Mouse (Mus musculus): ENCODE data around the gene Ccdc8. TPM values are rescaled to one million over a fixed set of nuclear protein-coding genes. Genes with fewer than 3 reads are reported as not detected.
A peak's percentile ranks its signal among the peaks of the same experiment; 100 is the strongest.

Gene Ccdc8
- polyA plus RNA-seq (2015; fragmentation: Nextera tagmentation; extraction: Ambion mirVana): 7.3 and 8.9 TPM in 2 replicates

DNA sequence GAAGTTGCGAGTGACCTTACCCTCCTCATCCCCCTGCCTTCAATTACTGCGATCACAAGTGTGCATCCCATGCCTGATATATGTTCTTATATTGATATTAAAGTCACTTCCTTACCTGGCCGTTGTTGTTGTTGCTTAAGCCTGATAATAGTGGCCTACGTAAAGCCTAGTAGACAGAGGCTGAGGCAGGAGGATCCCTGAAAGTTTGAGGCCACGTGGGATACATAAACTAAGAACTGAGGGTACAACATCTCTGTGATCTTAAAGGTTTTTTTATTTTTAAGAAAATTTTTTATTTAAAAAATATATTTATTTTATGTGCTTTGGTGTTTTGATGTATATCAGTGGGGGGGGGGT is at the start of gene Ccdc8:
Gene Ccdc8 (plus strand): TSS at position 258 of the 357 bp plus-strand sequence.
- peak within 1 kb of the TSS; percentile 48 for H3K4me2 ChIP-seq (ENCODE audit: low read length)
- peaks cover 40% of the 10 kb centered on the region for H3K4me1 ChIP-seq (replicated peaks; ENCODE audit: control insufficient read depth, insufficient read depth, low read length)
- no peaks in the 10 kb centered on the region for H3K9me3 ChIP-seq (ENCODE audit: control insufficient read depth, low read length)
- ATAC-seq: no peak
- no peaks in the 10 kb centered on the region for H3K27me3 ChIP-seq (replicated peaks; ENCODE audit: control insufficient read depth, insufficient read depth, low read length)
- H3K4me3 ChIP-seq (replicated peaks; ENCODE audit: low read length): no peak within 1 kb of the TSS
- 96% methylated on average over 5 of the region's 5 CpGs for WGBS
- H3K36me3 ChIP-seq (ENCODE audit: control insufficient read depth, insufficient read depth): no peaks in the 10 kb centered on the region
- peak within 1 kb of the TSS; percentile 5; the same call in 1 of the 2 replicates for H3K27ac ChIP-seq (ENCODE audit: low read length)
- peak within 1 kb of the TSS; percentile 52; the same call in 1 of the 2 replicates for H3K9ac ChIP-seq (replicated peaks; ENCODE audit: low read depth, low read length)

DNA sequence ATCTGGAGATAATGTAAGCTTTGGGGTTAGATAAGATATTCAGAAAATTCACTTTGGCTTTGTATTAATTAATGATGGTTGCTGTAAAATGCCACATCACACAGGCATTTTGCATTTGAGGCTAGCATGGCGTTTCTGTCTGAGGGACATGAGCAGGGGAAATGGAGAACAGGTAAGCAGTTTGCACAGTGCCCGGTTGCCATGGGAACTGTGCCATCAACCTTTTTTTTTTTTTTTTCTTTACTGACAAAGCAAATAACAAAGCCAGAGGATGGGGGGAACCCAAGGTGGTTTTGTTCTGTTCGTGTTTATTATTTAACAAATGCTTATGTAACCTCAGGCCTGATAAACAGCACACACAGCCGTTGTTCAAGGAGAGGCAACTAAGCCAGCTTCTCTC is 49.6 kb upstream of the Ccdc8 start:
- Histone ChIP-seq H3K27ac (ENCODE audit: low read length) (peak overlapping the region; percentile 90), H3K9me3 (ENCODE audit: control insufficient read depth, low read length) (no peaks in the 10 kb centered on the region), H3K36me3 (ENCODE audit: control insufficient read depth, insufficient read depth) (no peaks in the 10 kb centered on the region), H3K27me3 (replicated peaks; ENCODE audit: control insufficient read depth, insufficient read depth, low read length) (peaks cover 8% of the 10 kb centered on the region; the same call in 1 of the 2 replicates), H3K4me3 (replicated peaks; ENCODE audit: low read length) (no peak overlapping the region), H3K4me2 (ENCODE audit: low read length) (no peak overlapping the region), H3K9ac (replicated peaks; ENCODE audit: low read depth, low read length) (no peak overlapping the region), H3K4me1 (replicated peaks; ENCODE audit: control insufficient read depth, insufficient read depth, low read length) (peaks cover 70% of the 10 kb centered on the region)
- ATAC-seq: no peak
- WGBS: 38% methylated on average over 4 of the region's 4 CpGs

DNA sequence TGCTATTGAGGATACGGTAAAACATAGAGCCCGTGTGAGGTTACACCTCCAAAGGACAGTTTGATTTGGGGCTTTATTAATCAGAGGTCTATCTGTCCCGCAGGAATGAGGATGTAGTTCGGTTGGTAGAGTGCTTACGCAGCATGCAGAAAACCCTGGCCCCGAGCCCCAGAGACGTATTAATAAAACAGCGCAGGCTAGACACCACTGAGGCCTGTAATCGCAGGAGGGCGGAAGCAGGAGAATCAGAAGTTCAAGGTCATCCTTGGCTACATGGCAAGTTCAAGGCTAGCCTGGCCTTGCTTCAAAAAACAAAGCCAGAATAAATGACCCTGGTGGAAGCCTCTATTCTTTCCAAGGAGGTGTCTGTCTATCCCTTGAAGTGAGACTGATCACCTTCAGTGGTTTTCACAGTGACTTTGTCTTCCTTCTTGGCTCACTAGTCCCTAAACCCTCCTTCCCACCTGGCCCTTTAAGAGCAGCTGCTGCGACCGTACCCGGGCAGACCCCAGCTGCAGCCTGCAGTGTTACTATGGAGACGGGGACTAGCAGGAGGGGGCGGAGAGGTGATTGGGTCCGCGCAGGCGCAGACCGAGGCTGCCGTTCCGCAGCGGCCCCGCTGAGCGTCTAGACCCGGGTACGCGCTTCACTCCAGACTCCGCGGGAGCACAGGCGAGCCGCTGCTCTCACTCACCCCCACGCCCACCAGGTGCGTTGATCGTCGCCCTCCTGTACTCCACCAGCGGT is 48.3 kb upstream of the Ccdc8 start, which contains the start of gene Pnmal2:
Gene Pnmal2 (plus strand): TSS at position 622 of the 747 bp plus-strand sequence.
- no peaks in the 10 kb centered on the region for H3K9me3 ChIP-seq (ENCODE audit: control insufficient read depth, low read length)
- ATAC-seq: peak; percentile 91
- 14% methylated on average over 35 of the region's 36 CpGs for WGBS
- H3K4me1 ChIP-seq (replicated peaks; ENCODE audit: control insufficient read depth, insufficient read depth, low read length): peaks cover 71% of the 10 kb centered on the region
- H3K4me3 ChIP-seq (replicated peaks; ENCODE audit: low read length): peak within 1 kb of the TSS; percentile 57
- no peaks in the 10 kb centered on the region for H3K36me3 ChIP-seq (ENCODE audit: control insufficient read depth, insufficient read depth)
- peaks cover 8% of the 10 kb centered on the region; the same call in 1 of the 2 replicates for H3K27me3 ChIP-seq (replicated peaks; ENCODE audit: control insufficient read depth, insufficient read depth, low read length)
- peak within 1 kb of the TSS; percentile 76 for H3K9ac ChIP-seq (replicated peaks; ENCODE audit: low read depth, low read length)
- H3K27ac ChIP-seq (ENCODE audit: low read length): peak within 1 kb of the TSS; percentile 90
- peak within 1 kb of the TSS; percentile 81 for H3K4me2 ChIP-seq (ENCODE audit: low read length)

DNA sequence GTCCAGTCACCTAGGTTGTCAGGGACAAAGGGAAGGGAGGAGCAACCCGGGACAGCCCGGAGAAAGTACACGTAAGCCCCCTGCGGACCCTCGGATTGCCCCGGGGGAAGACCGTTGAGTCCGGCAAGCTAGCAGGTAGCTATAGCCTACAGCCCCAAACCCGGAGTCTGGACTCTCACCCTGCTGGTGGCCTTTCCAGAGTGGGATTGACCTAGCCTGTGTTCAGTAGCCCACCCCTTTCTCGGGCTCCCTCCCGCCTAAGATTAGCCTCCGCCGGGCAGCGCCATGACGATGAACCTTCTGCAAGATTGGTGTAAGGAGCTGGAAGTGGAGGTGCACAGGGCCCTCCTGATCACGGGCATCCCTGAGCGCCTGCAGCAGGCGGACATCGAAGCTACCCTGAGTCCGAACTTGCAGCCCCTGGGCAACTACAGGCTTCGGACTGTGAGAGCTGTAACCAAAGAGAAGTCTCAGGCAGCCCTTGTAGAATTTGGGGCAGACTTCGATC is 47.6 kb upstream of the Ccdc8 start:
- H3K4me2 ChIP-seq (ENCODE audit: low read length): peak overlapping the region; percentile 81
- H3K36me3 ChIP-seq (ENCODE audit: control insufficient read depth, insufficient read depth): no peaks in the 10 kb centered on the region
- 2% methylated on average over 22 of the region's 22 CpGs for WGBS
- peaks cover 8% of the 10 kb centered on the region; the same call in 1 of the 2 replicates for H3K27me3 ChIP-seq (replicated peaks; ENCODE audit: control insufficient read depth, insufficient read depth, low read length)
- H3K9ac ChIP-seq (replicated peaks; ENCODE audit: low read depth, low read length): peak overlapping the region; percentile 76
- peak overlapping the region; percentile 90 for H3K27ac ChIP-seq (ENCODE audit: low read length)
- no peaks in the 10 kb centered on the region for H3K9me3 ChIP-seq (ENCODE audit: control insufficient read depth, low read length)
- H3K4me3 ChIP-seq (replicated peaks; ENCODE audit: low read length): peak overlapping the region; percentile 57
- ATAC-seq: peak; percentile 13
- H3K4me1 ChIP-seq (replicated peaks; ENCODE audit: control insufficient read depth, insufficient read depth, low read length): peaks cover 71% of the 10 kb centered on the region

DNA sequence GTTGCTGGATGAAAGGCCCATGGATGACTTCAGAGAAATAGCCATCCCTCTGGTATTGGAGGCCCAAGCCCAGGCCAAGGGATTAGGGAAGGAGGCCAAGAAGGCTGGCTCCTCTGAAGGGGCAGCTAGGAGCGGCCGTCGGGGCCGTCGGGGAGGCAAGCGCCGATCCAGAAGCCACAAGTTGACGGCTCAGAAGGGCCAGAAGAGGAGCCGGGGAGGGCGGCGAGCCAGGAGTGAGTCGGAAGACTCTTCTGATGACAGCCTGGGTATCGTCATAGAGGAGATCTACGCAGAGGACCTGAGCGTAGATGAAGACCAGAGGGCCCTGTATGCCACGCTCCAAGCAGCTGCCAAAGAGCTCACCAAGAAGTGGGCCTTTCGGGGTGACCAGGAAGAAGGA is 47.1 kb upstream of the Ccdc8 start:
- WGBS: 16% methylated on average over 17 of the region's 17 CpGs
- Histone ChIP-seq H3K27ac (ENCODE audit: low read length) (peak overlapping the region; percentile 90), H3K4me2 (ENCODE audit: low read length) (peak overlapping the region; percentile 81), H3K36me3 (ENCODE audit: control insufficient read depth, insufficient read depth) (no peaks in the 10 kb centered on the region), H3K4me3 (replicated peaks; ENCODE audit: low read length) (peak overlapping the region; percentile 57), H3K9me3 (ENCODE audit: control insufficient read depth, low read length) (no peaks in the 10 kb centered on the region), H3K27me3 (replicated peaks; ENCODE audit: control insufficient read depth, insufficient read depth, low read length) (peaks cover 8% of the 10 kb centered on the region; the same call in 1 of the 2 replicates), H3K4me1 (replicated peaks; ENCODE audit: control insufficient read depth, insufficient read depth, low read length) (peaks cover 70% of the 10 kb centered on the region), H3K9ac (replicated peaks; ENCODE audit: low read depth, low read length) (peak overlapping the region; percentile 76)
- no peak for ATAC-seq

DNA sequence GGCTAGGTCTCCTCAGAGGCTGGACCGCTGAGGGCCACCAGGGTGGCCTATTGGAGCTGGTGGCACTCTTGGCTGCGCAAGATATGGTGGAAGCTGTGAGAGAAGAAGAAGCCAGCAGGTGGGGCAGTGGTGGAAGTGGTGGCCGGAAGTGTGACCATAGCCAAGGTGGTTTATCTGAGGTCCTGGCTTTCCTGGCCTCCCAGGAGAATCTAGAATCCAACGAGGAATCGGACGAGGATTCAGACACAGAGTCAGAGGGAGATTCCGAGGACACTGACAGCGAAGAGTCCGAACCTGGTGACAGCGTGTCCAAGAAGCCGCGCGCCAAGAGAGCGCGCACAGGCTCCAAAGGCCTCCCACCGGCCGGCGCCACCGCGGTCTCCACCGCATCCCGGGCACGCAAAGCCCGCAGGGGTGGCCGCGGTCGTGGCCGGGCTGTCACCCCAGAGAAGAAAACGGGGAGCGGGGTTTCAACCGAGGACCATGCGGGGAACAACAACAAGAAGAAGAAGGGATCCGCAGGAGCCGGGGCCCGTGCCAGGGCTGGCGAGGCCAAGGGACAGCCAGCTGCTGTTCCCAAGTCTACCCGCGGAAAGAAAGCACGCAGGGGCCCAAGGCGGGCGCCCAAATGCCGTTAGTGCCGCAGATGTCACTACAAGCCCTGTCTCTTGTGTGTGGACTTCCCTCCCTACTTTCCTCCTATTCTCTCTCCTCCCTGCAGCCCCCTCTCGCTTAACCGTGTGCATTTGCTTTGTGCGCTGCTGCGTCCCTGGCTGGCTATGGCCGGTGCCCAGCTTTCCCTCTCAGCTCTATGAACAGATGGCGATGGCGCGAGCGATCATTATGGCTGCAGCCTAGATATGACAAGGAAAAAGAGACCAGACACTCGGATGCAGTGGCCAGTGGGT is 45.8 kb upstream of the Ccdc8 start:
- Histone ChIP-seq H3K9ac (replicated peaks; ENCODE audit: low read depth, low read length) (peak overlapping the region; percentile 76), H3K9me3 (ENCODE audit: control insufficient read depth, low read length) (no peaks in the 10 kb centered on the region), H3K27me3 (replicated peaks; ENCODE audit: control insufficient read depth, insufficient read depth, low read length) (peaks cover 8% of the 10 kb centered on the region; the same call in 1 of the 2 replicates), H3K4me1 (replicated peaks; ENCODE audit: control insufficient read depth, insufficient read depth, low read length) (peaks cover 70% of the 10 kb centered on the region), H3K36me3 (ENCODE audit: control insufficient read depth, insufficient read depth) (no peaks in the 10 kb centered on the region), H3K4me3 (replicated peaks; ENCODE audit: low read length) (peak overlapping the region; percentile 57), H3K27ac (ENCODE audit: low read length) (peak overlapping the region; percentile 71), H3K4me2 (ENCODE audit: low read length) (peak overlapping the region; percentile 81)
- ATAC-seq: no peak
- WGBS: 2% methylated on average over 53 of the region's 53 CpGs

DNA sequence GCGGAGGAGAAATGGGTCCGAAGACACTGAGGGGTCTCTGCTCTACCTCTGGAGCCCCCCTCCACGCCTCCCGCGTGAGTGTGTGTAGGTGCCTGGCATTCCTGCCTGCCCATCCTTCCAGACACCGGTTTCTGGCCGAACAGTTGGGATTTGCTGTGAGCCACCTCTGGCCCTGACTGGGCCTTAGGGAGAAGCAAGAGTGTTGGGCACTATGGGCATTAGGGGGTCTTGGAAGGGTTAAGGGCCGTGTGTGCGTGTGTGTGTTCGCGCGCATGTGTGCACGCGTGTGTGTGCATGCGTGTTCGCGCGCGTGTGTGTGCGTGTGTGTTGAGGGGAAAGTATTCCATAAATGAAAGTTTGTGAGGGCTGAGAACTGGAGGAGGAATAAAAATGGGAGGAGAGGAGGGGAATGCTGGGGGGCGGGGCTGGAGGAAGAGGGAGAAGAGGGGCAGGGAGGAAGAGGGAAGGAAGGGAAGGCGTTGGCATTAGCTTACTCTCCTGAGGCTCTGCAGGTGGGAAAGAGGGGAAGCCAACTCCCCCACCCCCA is 45.1 kb upstream of the Ccdc8 start:
- Histone ChIP-seq H3K4me3 (replicated peaks; ENCODE audit: low read length) (peak overlapping the region; percentile 57), H3K9ac (replicated peaks; ENCODE audit: low read depth, low read length) (peak overlapping the region; percentile 76), H3K27ac (ENCODE audit: low read length) (peak overlapping the region; percentile 71), H3K27me3 (replicated peaks; ENCODE audit: control insufficient read depth, insufficient read depth, low read length) (peaks cover 8% of the 10 kb centered on the region; the same call in 1 of the 2 replicates), H3K36me3 (ENCODE audit: control insufficient read depth, insufficient read depth) (no peaks in the 10 kb centered on the region), H3K4me2 (ENCODE audit: low read length) (peak overlapping the region; percentile 81), H3K4me1 (replicated peaks; ENCODE audit: control insufficient read depth, insufficient read depth, low read length) (peaks cover 70% of the 10 kb centered on the region), H3K9me3 (ENCODE audit: control insufficient read depth, low read length) (no peaks in the 10 kb centered on the region)
- WGBS: 19% methylated on average over 21 of the region's 22 CpGs
- ATAC-seq: no peak

DNA sequence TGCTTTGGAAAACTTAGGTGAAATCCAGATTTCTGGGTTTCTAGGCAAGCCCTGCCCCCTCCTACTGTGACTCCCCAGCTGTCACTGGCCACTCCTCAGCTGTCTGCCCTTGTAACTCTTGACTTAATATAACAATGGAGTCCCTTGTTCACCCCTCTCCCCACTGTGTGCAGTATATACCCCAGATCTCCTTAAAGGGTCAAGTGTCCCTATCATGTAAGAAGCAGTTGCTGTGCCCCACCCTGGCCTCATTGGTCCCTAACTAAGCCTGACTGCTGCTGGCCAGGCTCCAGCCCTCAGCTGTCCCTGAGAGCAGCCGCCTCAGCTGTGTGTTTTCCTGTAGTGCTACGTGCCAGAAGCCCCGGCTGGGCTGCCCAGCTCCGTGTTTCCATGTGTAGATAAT is 44.5 kb upstream of the Ccdc8 start:
- peaks cover 71% of the 10 kb centered on the region for H3K4me1 ChIP-seq (replicated peaks; ENCODE audit: control insufficient read depth, insufficient read depth, low read length)
- H3K27ac ChIP-seq (ENCODE audit: low read length): peak overlapping the region; percentile 38
- peak overlapping the region; percentile 81 for H3K4me2 ChIP-seq (ENCODE audit: low read length)
- peak overlapping the region; percentile 57 for H3K4me3 ChIP-seq (replicated peaks; ENCODE audit: low read length)
- peak overlapping the region; percentile 76 for H3K9ac ChIP-seq (replicated peaks; ENCODE audit: low read depth, low read length)
- H3K27me3 ChIP-seq (replicated peaks; ENCODE audit: control insufficient read depth, insufficient read depth, low read length): peaks cover 8% of the 10 kb centered on the region; the same call in 1 of the 2 replicates
- 0% methylated on average over 4 of the region's 4 CpGs for WGBS
- no peak for ATAC-seq
- H3K9me3 ChIP-seq (ENCODE audit: control insufficient read depth, low read length): no peaks in the 10 kb centered on the region
- no peaks in the 10 kb centered on the region for H3K36me3 ChIP-seq (ENCODE audit: control insufficient read depth, insufficient read depth)
